Mouse (Mus musculus): ENCODE results near the gene Areg. TPM values are rescaled to one million over a fixed set of nuclear protein-coding genes. Genes with fewer than 3 reads are reported as not detected.

Areg gene
- total RNA-seq, 1 experiment from 2014 or later = not detected

- no peak for DNase-seq
These were observed 27.2 kb downstream of the Areg start for GRCm38 (mm10) chr5:91166601-91167000.

- DNase-seq = no peak
These were observed 37.0 kb downstream of the Areg start for GRCm38 (mm10) chr5:91176397-91176796.

- DNase-seq = no peak
These were observed 55.2 kb downstream of the Areg start for GRCm38 (mm10) chr5:91194572-91194971.

Other genes starting within 250 kb of the Areg start
- gene Cxcl1, start 248.4 kb upstream of the Areg start, total RNA-seq (2021) = 0.86 and 1.3 TPM in 2 replicates
- gene Cxcl2, start 235.7 kb upstream of the Areg start, total RNA-seq (2021) = 0.30 TPM in 1 of 2 replicates, not detected in the other
- gene Mthfd2l, start 208.5 kb upstream of the Areg start, total RNA-seq (2021) = 15.3 and 16.7 TPM in 2 replicates
- not detected in 2 replicates for gene Epgn, start 112.1 kb upstream of the Areg start, total RNA-seq (2021)
- gene Ereg, start 65.0 kb upstream of the Areg start, total RNA-seq (2021) = 0.07 TPM in 1 of 2 replicates, not detected in the other